Mouse (Mus musculus) megakaryocyte, embryonic 14.5 days (primary cell): ENCODE measurements at regions not wholly inside any gene's neighbourhood (a gene's known extent, or its start where the extent isn't known, plus 50 kb on each side); places are given as distances from the start of the nearest gene placed in this dataset.

Experiments used
- FLI1 ChIP-seq: IDR thresholded peaks from 2 replicates; pipeline ENCODE4 v1.6.1; 2012; ENCODE audit warnings: low read length, inconsistent platforms, mixed read lengths
- GATA1 ChIP-seq: IDR thresholded peaks from 3 replicates; pipeline ENCODE4 v1.6.1; 2012; ENCODE audit warnings: mixed read lengths, low read length, inconsistent platforms, borderline replicate concordance

GRCm38 (mm10) chr15:24422333-24422942, 991.1 kb downstream of the Basp1 start:
- TF ChIP-seq GATA1 (no peak), FLI1 (no peak)
